Mouse (Mus musculus) frontal cortex, adult 2 months (tissue): ENCODE measurements around the gene Kdelr3. TPM values are rescaled to one million over a fixed set of nuclear protein-coding genes. Genes with fewer than 3 reads are reported as not detected.

Source experiments
- DNase-seq, 2 experiments: peaks; one replicate each; pipeline ENCODE4 v3.0.0; 2022; ENCODE audit warnings: low spot score in 1 of 2; ENCODE audit errors: extremely low spot score in 1 of 2
- polyA plus RNA-seq: library from polyadenylated mRNA; depleted of rRNA; stranded (reverse); fragments of >200 nt; gene quantifications from 2 replicates; pipeline ENCODE4 v1.2.3, GENCODE M21; 2012; rRNA removed

Gene Kdelr3
- polyA plus RNA-seq, 1 experiment = 1.6 TPM

DNA sequence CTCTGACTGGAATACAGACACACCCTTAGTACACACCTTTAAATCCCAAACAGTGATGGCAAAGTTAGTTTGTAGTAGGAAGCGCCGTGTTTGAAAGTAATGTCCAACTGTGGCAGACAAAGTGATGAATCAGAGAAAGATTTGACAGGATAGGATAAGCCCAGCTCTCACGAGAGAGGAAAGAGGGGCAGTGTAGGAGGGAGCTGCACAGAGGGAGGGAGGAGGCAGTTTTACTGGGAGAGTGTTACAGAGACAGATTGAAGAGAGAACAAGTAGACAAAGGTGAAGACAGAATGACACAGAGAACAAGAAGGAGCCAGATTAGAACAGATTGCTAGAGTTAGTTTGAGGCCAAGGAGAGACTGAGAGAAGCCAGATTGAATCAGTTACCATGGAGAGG, 43.4 kb downstream of the Kdelr3 start:
- DNase-seq = no peak

DNA sequence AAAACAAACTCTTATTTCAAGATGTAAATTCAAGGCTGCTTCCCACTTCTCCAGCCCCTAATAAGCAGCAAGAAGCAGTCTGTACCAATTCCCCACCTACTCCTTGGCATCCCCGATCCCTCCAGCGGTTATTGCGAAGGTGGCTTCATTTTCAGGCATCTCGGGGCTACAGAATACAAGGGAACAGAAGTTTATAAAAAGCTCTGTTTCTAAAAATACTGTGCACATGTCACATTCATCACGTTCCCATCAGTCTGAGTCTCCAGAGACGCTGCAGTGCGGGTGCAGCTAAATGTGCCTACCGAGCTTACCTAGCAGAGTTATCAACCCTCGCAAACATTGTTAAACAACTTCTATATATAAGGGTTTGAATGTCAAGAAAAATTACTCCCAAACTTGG, 46.2 kb downstream of the Kdelr3 start:
- DNase-seq = peak; percentile 73 to 82

DNA sequence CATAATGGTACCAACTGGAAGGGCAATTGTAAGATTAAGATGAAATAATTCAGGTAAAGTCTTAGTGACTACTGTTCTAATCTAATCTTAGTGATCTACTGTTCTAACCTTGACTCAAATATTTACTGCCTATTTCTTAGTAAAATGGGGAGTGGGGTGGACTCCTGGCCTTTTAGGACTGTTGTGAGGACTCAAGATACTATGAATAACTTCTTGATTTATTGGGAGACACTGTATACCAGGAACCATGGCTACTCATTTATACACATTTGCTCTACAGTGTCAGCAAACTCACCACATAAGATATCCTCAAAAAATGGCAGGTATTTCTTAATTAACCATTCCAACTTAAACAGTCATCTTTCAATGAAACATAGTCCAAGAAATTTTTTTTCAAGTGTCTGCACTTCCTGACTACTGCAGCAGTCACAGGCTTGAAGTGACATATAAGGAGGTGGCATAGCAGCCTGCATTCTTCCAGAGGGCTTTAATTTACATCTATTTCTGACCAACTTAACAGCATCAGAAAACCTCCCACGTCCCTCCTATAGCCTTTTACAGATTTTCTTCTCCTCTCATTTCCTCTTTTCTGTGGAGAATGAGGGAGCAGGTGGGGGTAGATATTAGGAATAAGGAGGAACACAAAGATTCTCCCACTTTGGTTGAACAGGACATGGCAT, 59.5 kb downstream of the Kdelr3 start:
- DNase-seq = peak in 1 of 2 experiments; percentile 39

DNA sequence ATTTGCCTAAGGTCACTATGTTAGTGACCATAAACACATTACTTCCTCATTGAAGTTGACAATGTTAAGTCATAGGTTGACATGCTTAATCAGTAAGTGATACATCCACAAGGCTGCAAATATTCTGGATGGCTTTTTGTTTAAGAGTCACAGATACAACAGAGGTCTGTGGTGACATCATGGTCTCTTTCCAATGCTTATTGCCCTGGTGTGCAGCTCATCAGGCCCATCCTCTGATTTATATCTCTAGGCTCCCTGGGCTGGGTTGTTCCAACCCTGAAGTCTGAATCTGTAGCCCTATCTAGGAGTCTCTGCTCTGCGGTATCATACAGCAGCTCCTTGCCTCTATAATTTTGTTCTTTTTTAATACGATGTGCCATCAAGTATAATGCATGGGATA, 60.7 kb downstream of the Kdelr3 start:
- DNase-seq = no peak

Other genes starting within 250 kb of the Kdelr3 start
- gene Baiap2l2, start 230.9 kb upstream of the Kdelr3 start, polyA plus RNA-seq = 12.6 and 16.6 TPM in 2 replicates
- gene Pla2g6, start 188.0 kb upstream of the Kdelr3 start, polyA plus RNA-seq = 31.8 and 32.9 TPM in 2 replicates
- gene Maff, start 169.8 kb upstream of the Kdelr3 start, polyA plus RNA-seq = 0.62 and 1.1 TPM in 2 replicates
- gene Tmem184b, start 112.8 kb upstream of the Kdelr3 start, polyA plus RNA-seq = 73.0 and 78.2 TPM in 2 replicates
- gene Csnk1e, start 60.8 kb upstream of the Kdelr3 start, polyA plus RNA-seq = 195 and 198 TPM in 2 replicates
- 169 and 176 TPM in 2 replicates for gene Kcnj4, start 11.2 kb upstream of the Kdelr3 start, polyA plus RNA-seq
- gene Ddx17, start 30.3 kb downstream of the Kdelr3 start, polyA plus RNA-seq = 560 and 674 TPM in 2 replicates
- gene Dmc1, start 88.7 kb downstream of the Kdelr3 start, polyA plus RNA-seq = 2.3 and 3.4 TPM in 2 replicates
- 15.8 and 19.0 TPM in 2 replicates for gene Fam227a, start 142.5 kb downstream of the Kdelr3 start, polyA plus RNA-seq
- 39.3 and 45.0 TPM in 2 replicates for gene Cby1, start 142.8 kb downstream of the Kdelr3 start, polyA plus RNA-seq
- 92.3 and 97.1 TPM in 2 replicates for gene Tomm22, start 154.4 kb downstream of the Kdelr3 start, polyA plus RNA-seq
- gene Josd1, start 171.5 kb downstream of the Kdelr3 start, polyA plus RNA-seq = 53.0 and 53.8 TPM in 2 replicates
- gene Gtpbp1, start 174.4 kb downstream of the Kdelr3 start, polyA plus RNA-seq = 45.0 and 46.6 TPM in 2 replicates
- gene Sun2, start 226.1 kb downstream of the Kdelr3 start, polyA plus RNA-seq = 28.1 and 30.4 TPM in 2 replicates